Mouse (Mus musculus) bone marrow macrophage, adult 2 months (primary cell): ENCODE results near the gene Uso1.

Experiments used
- CTCF ChIP-seq: IDR thresholded peaks from 2 replicates; pipeline ENCODE4 v1.5.1; 2012; ENCODE audit warnings: low read depth, mild to moderate bottlenecking, low read length, moderate library complexity
- POLR2A ChIP-seq: IDR thresholded peaks from 2 replicates; pipeline ENCODE4 v1.6.1; 2012; ENCODE audit warnings: mild to moderate bottlenecking, low read depth, low read length, borderline replicate concordance

DNA sequence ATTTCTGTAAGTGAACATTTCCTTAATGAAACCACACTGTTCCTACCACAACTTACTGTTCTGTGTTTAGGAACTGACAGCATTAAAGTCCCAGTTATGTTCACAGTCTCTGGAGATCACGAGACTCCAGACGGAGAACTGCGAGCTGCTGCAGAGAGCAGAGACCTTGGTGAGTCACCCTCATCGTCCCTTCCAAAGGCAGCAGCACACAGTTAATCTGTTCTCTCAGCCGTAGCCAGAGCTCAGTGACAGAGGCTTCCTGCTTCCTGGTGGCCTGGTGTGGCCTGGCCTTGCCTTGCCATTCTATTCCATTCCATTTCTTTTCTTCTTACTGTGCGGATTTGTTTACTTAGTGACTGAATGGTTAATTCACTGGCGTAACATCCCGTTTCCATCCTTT lies 60.5 kb downstream of the Uso1 start:
- TF ChIP-seq POLR2A: no peak
- no peak for TF ChIP-seq CTCF
